Mouse (Mus musculus) heart, adult 2 months (tissue): ENCODE measurements around the gene Gm9747. TPM values are rescaled to one million over a fixed set of nuclear protein-coding genes. Genes with fewer than 3 reads are reported as not detected.
A peak's percentile ranks its signal among the peaks of the same experiment; 100 is the strongest.

ENCODE experiments used
- DNase-seq, 2 experiments: peaks; one replicate each; pipeline ENCODE4 v3.0.0; 2021
- H3K27ac ChIP-seq: fragments of 200-600 bp; 2 replicates; pipeline ENCODE4 v1.8.1; 2022
- H3K27me3 ChIP-seq: fragments of 200-500 bp; 2 replicates; pipeline ENCODE4 v1.6.1; 2012; ENCODE audit warnings: mild to moderate bottlenecking, low read length, inconsistent platforms, mixed read lengths; ENCODE audit not compliant: control insufficient read depth, insufficient read depth
- H3K36me3 ChIP-seq: fragments of 200-500 bp; 2 replicates; pipeline ENCODE4 v1.6.1; 2012; ENCODE audit warnings: low read length, inconsistent platforms; ENCODE audit not compliant: control insufficient read depth, insufficient read depth
- H3K4me1 ChIP-seq: fragments of 200-500 bp; 2 replicates; pipeline ENCODE4 v1.6.1; 2011; ENCODE audit warnings: low read length; ENCODE audit not compliant: control insufficient read depth, insufficient read depth
- H3K4me3 ChIP-seq: fragments of 200-600 bp; 2 replicates; pipeline ENCODE4 v1.8.1; 2022
- H3K79me2 ChIP-seq: fragments of 200-500 bp; replicated peaks from 2 replicates; pipeline ENCODE4 v1.6.1; 2012; ENCODE audit warnings: mild to moderate bottlenecking, inconsistent platforms, low read length, moderate library complexity, mixed read lengths; ENCODE audit not compliant: control insufficient read depth, insufficient read depth
- H3K9ac ChIP-seq: fragments of 200-500 bp; 2 replicates; pipeline ENCODE4 v1.6.1; 2012; ENCODE audit warnings: low read depth, mild to moderate bottlenecking, control low read depth, inconsistent platforms, low read length, mixed read lengths
- CTCF ChIP-seq: fragments of 200-600 bp; IDR thresholded peaks from 2 replicates; pipeline ENCODE4 v1.8.1; 2022; ENCODE audit warnings: antibody characterized with exemption, mild to moderate bottlenecking, moderate library complexity
- EP300 ChIP-seq: fragments of 200-500 bp; IDR thresholded peaks from 2 replicates; pipeline ENCODE4 v1.6.1; 2011; ENCODE audit warnings: low read depth, low read length, control low read depth; ENCODE audit not compliant: insufficient read depth
- POLR2A ChIP-seq: fragments of 200-500 bp; IDR thresholded peaks from 2 replicates; pipeline ENCODE4 v1.6.1; 2011; ENCODE audit warnings: mild to moderate bottlenecking, low read depth, low read length, control low read depth; ENCODE audit not compliant: insufficient read depth
- WGBS: fragments of 180-500 bp; shearing (Covaris S2); methylation state at CpG from one replicate; pipeline ENCODE4 v1.1.7; 2018; 5-methylcytosine and 5-hydroxymethylcytosine counted together
- intact Hi-C: fragments of 180-260 bp; cut with DNase I; formaldehyde crosslinking; loops from one replicate; pipeline ENCODE4 v1.15.1; 2025
- polyA plus RNA-seq: library from polyadenylated mRNA; depleted of rRNA; stranded (reverse); fragments of >200 nt; gene quantifications from 2 replicates; pipeline ENCODE4 v1.2.3, GENCODE M21; 2012
- total RNA-seq, 2 experiments: library from RNA; stranded (reverse); gene quantifications; 2 replicates each; pipeline ENCODE4 v1.2.3; 2021

Gene Gm9747
- total and polyA plus RNA-seq, 3 experiments: 0.04 TPM; not detected in 2

GRCm38 (mm10) chr1:82200636-82201035 lies 32.3 kb upstream of the Gm9747 start:
- Histone ChIP-seq H3K79me2 (no peaks in the 10 kb centered on the region), H3K27ac (peak overlapping the region; percentile 75), H3K27me3 (no peaks in the 10 kb centered on the region), H3K36me3 (peaks cover 3% of the 10 kb centered on the region), H3K4me3 (peak overlapping the region; percentile 9; the same call in 1 of the 2 replicates), H3K9ac (no peak overlapping the region), H3K4me1 (peaks cover 1% of the 10 kb centered on the region; the same call in 1 of the 2 replicates)
- TF ChIP-seq EP300 (no peak), POLR2A (no peak), CTCF (no peak)
- DNase-seq: peak; percentile 38 to 53
- WGBS: 22% methylated on average over 7 of the region's 7 CpGs
- intact Hi-C loops: loop anchor here (2.0 to 10.0 kb wide), 3 partner anchors 42 to 506 kb away; no protein-coding TSS in a partner anchor

- H3K27ac ChIP-seq: no peak overlapping the region
- peaks cover 1% of the 10 kb centered on the region; the same call in 1 of the 2 replicates for H3K4me1 ChIP-seq
- intact Hi-C loops: loop anchor here (10.0 kb wide), 1 partner anchor 513 kb away; no protein-coding TSS in a partner anchor
- WGBS: 55% methylated on average over 5 of the region's 5 CpGs
- H3K27me3 ChIP-seq: no peaks in the 10 kb centered on the region
- DNase-seq: no peak
- no peaks in the 10 kb centered on the region; the same call in 1 of the 2 replicates for H3K36me3 ChIP-seq
- H3K9ac ChIP-seq: no peak overlapping the region
- no peaks in the 10 kb centered on the region for H3K79me2 ChIP-seq
- no peak overlapping the region for H3K4me3 ChIP-seq
- TF ChIP-seq CTCF: no peak
- TF ChIP-seq EP300: no peak
- TF ChIP-seq POLR2A: no peak
Measured at GRCm38 (mm10) chr1:82207511-82207910, 25.4 kb upstream of the Gm9747 start.

- Histone ChIP-seq H3K36me3 (no peaks in the 10 kb centered on the region), H3K4me1 (no peaks in the 10 kb centered on the region), H3K79me2 (no peaks in the 10 kb centered on the region), H3K9ac (no peak overlapping the region), H3K27me3 (no peaks in the 10 kb centered on the region), H3K4me3 (no peak overlapping the region), H3K27ac (no peak overlapping the region)
- intact Hi-C loops: no loop called here
- TF ChIP-seq POLR2A (no peak), EP300 (no peak), CTCF (no peak)
- 59% methylated on average over 12 of the region's 12 CpGs for WGBS
- no peak for DNase-seq
Measured at GRCm38 (mm10) chr1:82220673-82221396, 12.1 kb upstream of the Gm9747 start.

- Histone ChIP-seq H3K9ac (no peak overlapping the region), H3K79me2 (no peaks in the 10 kb centered on the region), H3K4me3 (no peak overlapping the region), H3K27ac (no peak overlapping the region), H3K36me3 (no peaks in the 10 kb centered on the region), H3K4me1 (no peaks in the 10 kb centered on the region), H3K27me3 (no peaks in the 10 kb centered on the region)
- no peak for DNase-seq
- intact Hi-C loops: no loop called here
- WGBS: 73% methylated on average over 1 of the region's 1 CpGs
- TF ChIP-seq POLR2A (no peak), CTCF (no peak)
Measured at GRCm38 (mm10) chr1:82221462-82221861, 11.4 kb upstream of the Gm9747 start.

GRCm38 (mm10) chr1:82223042-82223795 lies 9.7 kb upstream of the Gm9747 start:
- Histone ChIP-seq H3K4me1 (no peaks in the 10 kb centered on the region), H3K79me2 (no peaks in the 10 kb centered on the region), H3K27me3 (no peaks in the 10 kb centered on the region), H3K4me3 (no peak overlapping the region), H3K9ac (no peak overlapping the region), H3K27ac (no peak overlapping the region), H3K36me3 (no peaks in the 10 kb centered on the region)
- DNase-seq: no peak
- TF ChIP-seq EP300: no peak
- TF ChIP-seq POLR2A: no peak
- WGBS: 87% methylated on average over 5 of the region's 5 CpGs
- intact Hi-C loops: no loop called here

GRCm38 (mm10) chr1:82228841-82229240 lies 4.1 kb upstream of the Gm9747 start:
- TF ChIP-seq POLR2A (no peak), CTCF (no peak), EP300 (no peak)
- intact Hi-C loops: no loop called here
- no peak for DNase-seq
- Histone ChIP-seq H3K4me1 (no peaks in the 10 kb centered on the region), H3K36me3 (no peaks in the 10 kb centered on the region), H3K9ac (no peak overlapping the region), H3K27ac (no peak overlapping the region), H3K4me3 (no peak overlapping the region), H3K79me2 (no peaks in the 10 kb centered on the region), H3K27me3 (no peaks in the 10 kb centered on the region)
